Mouse (Mus musculus): ENCODE results near the gene Kpna6. TPM values are rescaled to one million over a fixed set of nuclear protein-coding genes. Genes with fewer than 3 reads are reported as not detected.

The Kpna6 gene
- polyA plus RNA-seq, 1 experiment from 2014 or later, result 19.1 TPM

DNA sequence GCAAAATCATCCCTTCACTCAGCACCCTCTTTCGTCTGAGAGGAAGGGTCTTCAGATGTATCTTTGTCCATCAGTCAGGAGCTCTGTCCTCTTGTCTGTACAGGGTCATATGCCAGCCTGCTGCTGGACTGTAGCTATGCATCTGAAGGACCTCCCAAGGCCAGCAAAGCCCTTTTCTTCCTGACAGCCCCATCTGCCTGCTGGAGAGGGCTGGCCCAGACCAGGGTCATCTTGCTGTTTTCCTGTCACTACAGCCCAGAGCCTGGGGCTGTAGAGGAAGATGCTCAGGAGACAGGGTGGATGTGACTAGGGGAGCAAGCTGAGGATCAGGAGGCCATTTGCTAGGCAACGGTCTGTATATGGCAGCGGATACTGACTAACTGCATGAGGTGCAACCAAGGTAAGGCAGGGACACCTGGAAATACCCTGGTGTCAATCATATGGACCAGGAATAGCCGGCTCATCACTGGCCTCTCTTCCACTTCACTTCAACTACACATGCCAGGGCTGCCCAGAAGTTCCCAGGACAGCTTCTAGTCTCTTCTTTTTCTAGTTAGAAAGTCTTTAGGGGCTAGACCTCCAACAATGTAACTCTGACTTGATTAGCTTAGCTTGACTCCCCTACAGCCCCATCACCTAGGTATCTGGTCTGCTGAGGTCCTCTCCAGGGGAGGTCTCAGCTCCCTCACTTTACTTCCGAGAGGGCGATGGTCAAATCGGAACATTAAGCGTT lies 49.6 kb downstream of the Kpna6 start:
- Histone ChIP-seq H3K36me3 (peaks cover 15% of the 10 kb centered on the region), H3K9ac (peak overlapping the region; percentile 86), H3K4me2 (peak overlapping the region; percentile 80), H3K27ac (replicated peaks) (peak overlapping the region; percentile 97), H3K27me3 (no peaks in the 10 kb centered on the region), H3K4me3 (peak overlapping the region; percentile 69), H3K9me3 (no peaks in the 10 kb centered on the region), H3K4me1 (replicated peaks) (peaks cover 54% of the 10 kb centered on the region)
- no peak for ATAC-seq (ENCODE audit: low FRiP score, low read depth)
- 19% methylated on average over 8 of the region's 8 CpGs for WGBS

DNA sequence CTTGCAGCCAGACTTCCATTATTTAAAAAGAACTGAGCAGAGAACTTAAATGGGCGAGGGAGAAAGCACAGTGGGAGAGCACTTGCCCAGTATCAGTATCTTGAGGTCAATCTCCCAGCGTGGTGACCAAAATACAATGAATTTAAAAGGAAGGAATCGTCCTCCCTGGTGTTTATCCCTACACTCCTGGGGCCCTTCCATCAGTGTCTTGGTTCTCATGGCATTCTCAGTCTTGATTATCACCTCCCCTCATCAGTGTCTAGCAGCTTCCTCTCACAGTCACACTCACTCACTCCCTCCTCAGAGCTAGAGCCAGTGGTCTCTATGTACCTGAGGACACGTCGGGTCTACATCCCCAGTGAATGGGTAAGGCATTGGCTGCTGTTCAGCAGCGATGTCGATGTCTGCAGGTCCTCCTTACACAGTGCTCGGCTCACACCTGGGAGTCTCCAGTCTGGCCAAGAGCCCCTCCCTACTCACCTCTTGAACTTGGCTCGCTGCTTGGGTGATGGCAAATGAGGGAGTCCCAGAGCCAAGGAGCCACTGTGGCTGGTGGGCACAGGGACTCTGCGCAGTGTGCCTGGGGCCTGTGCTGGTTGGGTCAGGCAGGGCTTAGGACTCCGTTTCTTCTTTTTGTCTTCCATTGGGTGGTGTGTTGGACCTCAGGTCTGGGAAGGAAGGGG lies 50.3 kb downstream of the Kpna6 start:
- Histone ChIP-seq H3K4me1 (replicated peaks) (peaks cover 61% of the 10 kb centered on the region), H3K27ac (replicated peaks) (peak overlapping the region; percentile 97), H3K9ac (peak overlapping the region; percentile 86), H3K36me3 (peaks cover 8% of the 10 kb centered on the region), H3K27me3 (no peaks in the 10 kb centered on the region), H3K4me2 (peak overlapping the region; percentile 80), H3K4me3 (peak overlapping the region; percentile 69), H3K9me3 (no peaks in the 10 kb centered on the region)
- 78% methylated on average over 11 of the region's 11 CpGs for WGBS
- no peak for ATAC-seq (ENCODE audit: low FRiP score, low read depth)

DNA sequence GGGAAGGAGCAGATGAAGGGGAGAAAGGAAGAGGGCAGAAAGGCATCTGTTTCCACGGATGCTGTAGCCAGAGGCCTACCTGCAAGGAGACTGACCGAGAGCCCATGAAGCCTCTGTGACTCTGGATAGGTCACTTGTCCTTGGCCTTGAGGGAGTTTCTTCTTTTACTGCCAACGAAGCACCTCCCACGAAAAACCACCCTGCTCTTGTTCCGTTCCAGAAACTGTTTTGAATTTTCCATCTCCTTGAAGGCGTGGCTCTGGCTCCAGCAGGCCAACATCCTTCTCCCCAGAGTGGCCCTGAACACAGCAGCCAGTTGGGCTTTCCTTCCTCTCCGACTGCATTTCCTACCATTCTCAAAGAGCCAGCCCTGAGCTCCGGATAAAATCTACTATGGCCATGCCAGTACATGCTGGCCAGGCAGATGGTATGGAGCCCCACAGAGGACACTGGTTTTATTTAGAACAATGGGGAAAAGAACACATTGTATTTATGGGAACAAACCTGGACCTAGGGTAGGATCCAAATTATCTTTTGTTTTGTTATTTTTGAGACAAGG lies 51.2 kb downstream of the Kpna6 start:
- peaks cover 61% of the 10 kb centered on the region for H3K4me1 ChIP-seq (replicated peaks)
- no peak overlapping the region for H3K4me3 ChIP-seq
- no peak for ATAC-seq (ENCODE audit: low FRiP score, low read depth)
- H3K9ac ChIP-seq, result no peak overlapping the region
- 85% methylated on average over 8 of the region's 8 CpGs for WGBS
- peak overlapping the region; percentile 80 for H3K4me2 ChIP-seq
- no peaks in the 10 kb centered on the region for H3K9me3 ChIP-seq
- H3K27me3 ChIP-seq, result no peaks in the 10 kb centered on the region
- 0 out of 2 replicates have a peak overlapping the region, but pooled peaks have one; percentile 4 for H3K27ac ChIP-seq (replicated peaks)
- H3K36me3 ChIP-seq, result peaks cover 4% of the 10 kb centered on the region

DNA sequence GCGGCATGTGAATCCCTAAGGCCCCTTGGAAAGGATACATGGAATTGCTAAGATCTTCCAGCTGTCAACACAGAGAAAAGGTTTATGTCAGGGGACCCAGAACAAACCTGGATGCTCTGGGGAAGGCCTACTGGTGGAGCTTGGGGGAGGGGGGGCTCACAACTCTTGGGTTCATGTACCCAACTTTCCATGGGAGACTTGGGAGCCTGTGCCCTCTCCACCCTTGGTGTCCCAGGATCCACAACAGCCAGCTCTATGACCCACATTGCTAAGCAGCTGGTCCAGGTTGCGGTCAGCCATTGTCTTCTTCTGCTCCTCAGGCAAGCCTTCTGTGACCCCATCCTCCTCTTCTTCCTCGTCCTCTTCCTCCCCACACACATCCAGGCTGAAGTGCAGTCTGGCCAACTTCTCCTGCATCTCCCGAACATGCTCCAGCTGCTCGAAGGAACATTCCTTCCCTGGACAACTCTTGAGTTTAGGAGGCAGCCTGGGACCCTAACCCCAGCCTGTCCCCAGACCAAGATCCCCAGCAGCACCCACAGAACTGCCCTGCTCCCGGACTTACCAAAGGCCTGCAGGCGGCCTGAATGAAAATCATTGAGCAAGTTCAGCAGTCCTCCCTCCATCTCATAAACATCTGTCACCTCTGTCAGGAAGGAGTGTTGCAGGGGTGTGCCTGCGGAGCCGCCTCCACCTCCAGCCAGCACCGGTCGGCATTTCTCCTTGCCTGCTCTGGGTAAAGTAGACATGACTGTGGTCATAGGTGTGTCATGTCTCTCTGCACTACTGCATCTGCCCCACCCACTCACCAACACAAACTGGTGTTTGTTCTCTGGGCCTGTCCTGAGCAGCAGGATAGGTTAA lies 51.9 kb downstream of the Kpna6 start:
- H3K27me3 ChIP-seq, result no peaks in the 10 kb centered on the region
- H3K4me1 ChIP-seq (replicated peaks), result peaks cover 58% of the 10 kb centered on the region
- H3K9me3 ChIP-seq, result no peaks in the 10 kb centered on the region
- 0 out of 2 replicates have a peak overlapping the region, but pooled peaks have one; percentile 4 for H3K27ac ChIP-seq (replicated peaks)
- no peak overlapping the region for H3K9ac ChIP-seq
- H3K4me2 ChIP-seq, result peak overlapping the region; percentile 80; the same call in 1 of the 2 replicates
- H3K36me3 ChIP-seq, result peaks cover 6% of the 10 kb centered on the region
- ATAC-seq (ENCODE audit: low FRiP score, low read depth), result no peak
- no peak overlapping the region for H3K4me3 ChIP-seq
- WGBS, result 87% methylated on average over 11 of the region's 11 CpGs

DNA sequence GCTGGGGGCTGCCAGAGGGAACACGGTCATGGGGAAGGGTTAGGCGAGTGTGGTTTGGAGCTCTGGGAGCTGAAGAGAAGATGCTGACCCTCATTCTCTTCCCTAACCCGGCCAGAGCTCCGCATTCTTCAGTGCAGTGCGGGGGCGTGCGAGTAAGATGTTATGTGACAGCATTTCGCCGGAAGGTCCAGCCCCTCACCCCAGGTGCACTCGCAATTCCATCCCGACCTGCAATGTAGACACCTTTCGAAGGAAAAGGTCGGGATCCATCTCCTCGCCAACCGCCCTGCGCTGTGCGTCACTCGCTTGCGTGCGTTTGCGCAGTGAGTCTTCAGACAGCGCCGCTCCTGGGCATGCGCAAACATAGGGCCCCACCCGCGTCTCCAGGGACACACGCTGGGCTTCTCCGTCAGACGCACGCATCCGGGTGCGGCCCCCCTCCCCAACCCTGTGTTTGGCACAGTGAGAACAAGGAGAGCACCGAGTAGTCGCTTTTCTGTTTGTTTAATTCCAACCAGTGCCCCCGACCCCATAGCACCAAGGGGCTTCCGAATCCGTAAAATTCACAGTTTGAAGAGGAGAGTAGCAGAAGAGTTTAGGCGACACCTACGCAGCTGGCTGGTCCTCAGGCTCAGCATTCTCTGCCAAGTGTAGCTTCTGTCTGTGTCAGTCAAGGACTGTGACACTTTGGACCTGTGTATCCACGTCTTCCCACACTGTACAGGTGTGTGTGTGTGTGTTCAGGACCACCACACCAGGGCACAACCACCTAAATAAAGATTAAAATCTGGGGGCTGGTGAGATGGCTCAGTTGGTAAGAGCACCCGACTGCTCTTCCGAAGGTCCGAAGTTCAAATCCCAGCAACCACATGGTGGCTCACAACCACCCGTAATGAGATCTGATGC lies 53.5 kb downstream of the Kpna6 start, which contains the start of gene Iqcc:
Gene Iqcc (minus strand): TSS at position 314 of the 906 bp plus-strand sequence.
- peak within 1 kb of the TSS; percentile 75 for H3K9ac ChIP-seq
- H3K4me3 ChIP-seq, result peak within 1 kb of the TSS; percentile 58
- 4% methylated on average over 44 of the region's 44 CpGs for WGBS
- H3K4me2 ChIP-seq, result peak within 1 kb of the TSS; percentile 69
- peaks cover 6% of the 10 kb centered on the region for H3K36me3 ChIP-seq
- H3K27me3 ChIP-seq, result no peaks in the 10 kb centered on the region
- H3K4me1 ChIP-seq (replicated peaks), result peaks cover 43% of the 10 kb centered on the region
- H3K9me3 ChIP-seq, result no peaks in the 10 kb centered on the region
- peak; percentile 92 for ATAC-seq (ENCODE audit: low FRiP score, low read depth)
- H3K27ac ChIP-seq (replicated peaks), result peak within 1 kb of the TSS; percentile 93

DNA sequence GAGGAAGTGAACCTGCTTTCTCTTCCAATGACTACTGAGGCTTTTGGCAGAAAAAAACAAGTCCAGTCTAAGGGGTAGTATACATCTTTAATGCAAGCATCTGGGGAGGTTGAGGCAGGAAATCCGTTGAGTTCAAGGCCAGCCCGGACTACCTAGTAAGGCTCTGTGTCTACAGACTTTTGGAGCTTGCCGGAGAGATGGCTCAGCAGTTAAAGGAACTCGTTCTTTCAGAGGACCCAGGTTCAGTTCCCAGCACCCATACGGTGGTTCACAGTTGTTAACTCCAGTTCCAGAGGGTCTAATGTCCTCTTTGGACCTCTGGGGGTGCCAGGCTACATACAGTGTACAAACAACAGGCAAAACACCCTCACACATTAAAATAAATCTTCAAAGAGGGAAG lies 54.5 kb downstream of the Kpna6 start:
- peak overlapping the region; percentile 93 for H3K27ac ChIP-seq (replicated peaks)
- no peaks in the 10 kb centered on the region for H3K27me3 ChIP-seq
- 95% methylated on average over 5 of the region's 5 CpGs for WGBS
- H3K4me3 ChIP-seq, result peak overlapping the region; percentile 58
- H3K9ac ChIP-seq, result peak overlapping the region; percentile 75
- H3K36me3 ChIP-seq, result peaks cover 6% of the 10 kb centered on the region
- no peaks in the 10 kb centered on the region for H3K9me3 ChIP-seq
- no peak for ATAC-seq (ENCODE audit: low FRiP score, low read depth)
- H3K4me2 ChIP-seq, result peak overlapping the region; percentile 69
- peaks cover 40% of the 10 kb centered on the region for H3K4me1 ChIP-seq (replicated peaks)

DNA sequence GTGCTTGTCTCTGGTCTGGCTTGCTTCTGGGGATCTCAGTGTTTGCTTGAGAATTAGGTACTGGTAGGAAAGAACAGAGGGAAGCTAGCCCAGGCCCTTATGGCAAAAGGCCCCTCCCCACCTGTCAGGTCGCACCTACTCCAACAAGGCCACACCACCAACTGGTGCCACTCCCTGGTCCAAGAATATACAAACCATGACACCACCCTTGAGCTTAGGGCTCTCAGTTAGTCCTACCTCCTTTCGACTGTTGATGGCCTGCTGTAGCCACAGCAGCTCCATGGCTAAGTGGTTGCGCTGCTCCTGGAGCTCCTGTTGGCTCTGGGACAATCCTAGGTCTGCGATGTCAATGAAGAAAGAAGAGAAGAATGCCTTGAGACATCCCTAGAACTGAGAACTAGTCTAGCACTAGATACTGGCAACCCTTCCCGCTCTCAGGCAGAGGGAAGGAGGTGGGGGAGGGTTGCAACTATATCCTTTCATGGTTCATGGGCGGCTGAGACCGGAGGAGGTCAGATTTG lies 55.4 kb downstream of the Kpna6 start:
- no peak for ATAC-seq (ENCODE audit: low FRiP score, low read depth)
- WGBS, result 99% methylated on average over 7 of the region's 7 CpGs
- H3K9me3 ChIP-seq, result no peaks in the 10 kb centered on the region
- peaks cover 32% of the 10 kb centered on the region for H3K4me1 ChIP-seq (replicated peaks)
- no peaks in the 10 kb centered on the region for H3K27me3 ChIP-seq
- H3K4me2 ChIP-seq, result no peak overlapping the region
- peaks cover 6% of the 10 kb centered on the region for H3K36me3 ChIP-seq
- no peak overlapping the region for H3K4me3 ChIP-seq
- H3K9ac ChIP-seq, result no peak overlapping the region
- no peak overlapping the region for H3K27ac ChIP-seq (replicated peaks)

DNA sequence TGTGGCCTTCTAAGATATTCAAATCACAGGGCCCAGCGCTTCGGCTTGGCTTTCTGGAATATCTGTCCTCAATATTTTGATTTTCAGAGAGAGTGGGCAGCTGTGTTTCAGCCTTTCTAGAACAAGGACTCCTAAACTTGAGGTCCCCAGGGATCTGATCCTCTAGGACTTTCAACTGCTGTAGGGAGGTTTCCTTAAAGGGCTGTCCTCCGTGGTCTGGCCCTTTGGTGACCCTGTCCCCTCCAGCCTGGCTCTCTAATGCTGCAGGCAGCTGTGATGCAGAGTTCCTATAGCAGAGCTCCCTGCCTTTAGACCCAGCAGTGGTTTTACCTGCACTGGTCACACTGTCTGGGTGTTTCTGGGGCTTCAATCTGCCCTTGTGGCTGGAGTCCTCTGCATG lies 55.9 kb downstream of the Kpna6 start:
- H3K4me3 ChIP-seq, result no peak overlapping the region
- no peak for ATAC-seq (ENCODE audit: low FRiP score, low read depth)
- H3K36me3 ChIP-seq, result peaks cover 6% of the 10 kb centered on the region
- WGBS, result 91% methylated on average over 3 of the region's 3 CpGs
- H3K27ac ChIP-seq (replicated peaks), result no peak overlapping the region
- no peak overlapping the region for H3K9ac ChIP-seq
- H3K9me3 ChIP-seq, result no peaks in the 10 kb centered on the region
- no peak overlapping the region for H3K4me2 ChIP-seq
- peaks cover 26% of the 10 kb centered on the region for H3K4me1 ChIP-seq (replicated peaks)
- no peaks in the 10 kb centered on the region for H3K27me3 ChIP-seq

DNA sequence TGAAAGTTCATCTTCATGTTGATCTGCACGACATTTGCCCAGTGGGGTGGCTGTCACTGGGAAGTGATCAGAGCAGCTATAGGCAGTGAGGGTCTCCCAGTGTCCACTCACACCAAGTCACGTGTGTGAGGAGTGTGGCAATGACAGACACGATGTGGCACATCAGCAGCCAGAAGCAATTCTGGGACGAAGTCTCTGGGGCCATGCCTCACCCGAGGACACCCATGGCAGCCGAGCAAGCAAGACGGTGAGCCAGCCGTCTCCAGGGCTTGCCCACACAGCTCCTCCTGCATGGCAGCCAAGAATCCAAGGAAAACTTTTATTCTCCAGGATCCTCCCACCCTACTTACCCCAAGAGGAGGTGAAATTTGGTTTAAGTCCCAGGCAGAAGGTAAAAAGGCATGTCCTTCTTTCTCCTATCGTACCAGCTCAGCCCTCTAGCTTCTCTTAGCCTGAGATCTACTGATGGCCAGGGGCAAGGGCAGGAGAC lies 56.7 kb downstream of the Kpna6 start:
- Histone ChIP-seq H3K4me1 (replicated peaks) (peaks cover 18% of the 10 kb centered on the region), H3K4me2 (no peak overlapping the region), H3K9me3 (no peaks in the 10 kb centered on the region), H3K9ac (no peak overlapping the region), H3K4me3 (no peak overlapping the region), H3K36me3 (peaks cover 6% of the 10 kb centered on the region), H3K27me3 (no peaks in the 10 kb centered on the region), H3K27ac (replicated peaks) (no peak overlapping the region)
- 89% methylated on average over 9 of the region's 9 CpGs for WGBS
- ATAC-seq (ENCODE audit: low FRiP score, low read depth), result no peak

DNA sequence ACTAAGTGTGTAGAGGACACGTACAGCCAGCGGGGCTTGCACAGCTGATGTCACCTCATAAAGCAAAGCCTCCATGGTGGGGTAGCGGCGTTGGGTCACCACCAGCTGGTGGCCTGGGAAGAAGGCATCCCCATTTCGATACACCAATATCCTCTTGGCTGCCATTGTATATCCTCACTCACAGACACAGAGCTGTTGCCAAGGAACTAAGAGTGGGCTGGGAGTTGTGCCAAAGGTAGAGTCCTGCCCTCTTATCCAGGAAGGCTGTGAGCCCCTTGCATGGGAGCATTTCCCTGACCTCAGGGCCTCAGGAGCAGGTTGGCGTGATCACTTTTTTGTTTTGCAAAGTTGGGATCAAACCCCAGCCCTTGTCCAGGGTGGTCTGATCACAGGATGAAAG lies 58.5 kb downstream of the Kpna6 start, which contains the start of gene Dcdc2b:
Gene Dcdc2b (minus strand): TSS at position 165 of the 400 bp plus-strand sequence.
- Histone ChIP-seq H3K36me3 (peaks cover 8% of the 10 kb centered on the region), H3K9me3 (no peaks in the 10 kb centered on the region), H3K4me3 (no peak within 1 kb of the TSS), H3K4me1 (replicated peaks) (peaks cover 12% of the 10 kb centered on the region), H3K27me3 (no peaks in the 10 kb centered on the region), H3K9ac (no peak within 1 kb of the TSS), H3K4me2 (no peak within 1 kb of the TSS), H3K27ac (replicated peaks) (no peak within 1 kb of the TSS)
- WGBS, result 70% methylated on average over 6 of the region's 6 CpGs
- no peak for ATAC-seq (ENCODE audit: low FRiP score, low read depth)

Data from hindbrain, embryonic 15.5 days (tissue).